Mouse (Mus musculus) liver, embryonic 14.5 days (tissue): ENCODE measurements around the gene P3h2. TPM values are rescaled to one million over a fixed set of nuclear protein-coding genes. Genes with fewer than 3 reads are reported as not detected.

ENCODE experiments used
- ATAC-seq: fragments of 200-750 bp; cut with Nextera tagmentation; 2 replicates; pipeline ENCODE4 v1.8.0; 2017; ENCODE audit warnings: moderate number of reproducible peaks, mild to moderate bottlenecking, moderate library complexity; ENCODE audit not compliant: insufficient read depth
- DNase-seq, 3 experiments: peaks; one replicate each; pipeline ENCODE4 v3.0.0-alpha.2; 2012 to 2013; ENCODE audit warnings: low read depth in 3 of 3, low spot score in 3 of 3
- H3K27ac ChIP-seq: fragments of 300-500 bp; sonication (generic); 2 replicates; pipeline ENCODE4 v1.5.1; 2014; ENCODE audit warnings: moderate library complexity, mild to moderate bottlenecking, control low read depth, inconsistent platforms
- H3K27me3 ChIP-seq: fragments of 300-500 bp; sonication (generic); 2 replicates; pipeline ENCODE4 v1.6.1; 2014; ENCODE audit warnings: mild to moderate bottlenecking, low read length, moderate library complexity; ENCODE audit not compliant: control insufficient read depth, insufficient read depth
- H3K36me3 ChIP-seq: fragments of 300-500 bp; sonication (generic); replicated peaks from 2 replicates; pipeline ENCODE4 v1.6.1; 2014; ENCODE audit warnings: low read depth; ENCODE audit not compliant: control insufficient read depth, insufficient read depth
- H3K4me1 ChIP-seq, 2 experiments: fragments of 200-500 bp in 1 of 2; fragments of 300-500 bp in 1 of 2; sonication (generic) in 1 of 2; replicated peaks; 2 replicates each; pipeline ENCODE4 v1.6.1; 2012 to 2014; ENCODE audit warnings: antibody characterized with exemption in 1 of 2, inconsistent platforms in 1 of 2, low read length in 1 of 2; ENCODE audit not compliant: control insufficient read depth in 2 of 2, insufficient read depth in 2 of 2
- H3K4me2 ChIP-seq: fragments of 300-500 bp; sonication (generic); 2 replicates; pipeline ENCODE4 v1.6.1; 2014; ENCODE audit warnings: low read depth, mild to moderate bottlenecking, control low read depth, moderate library complexity
- H3K4me3 ChIP-seq, 2 experiments: fragments of 200-500 bp in 1 of 2; fragments of 300-500 bp in 1 of 2; sonication (generic) in 1 of 2; 2 replicates each; pipeline ENCODE4 v1.5.1; 2012 to 2014; ENCODE audit warnings: low read depth in 2 of 2, low read length in 2 of 2, mild to moderate bottlenecking in 2 of 2, control low read depth in 1 of 2, inconsistent platforms in 1 of 2, moderate library complexity in 1 of 2; ENCODE audit not compliant: insufficient read depth in 1 of 2
- H3K9ac ChIP-seq: fragments of 300-500 bp; sonication (generic); replicated peaks from 2 replicates; pipeline ENCODE4 v1.6.1; 2014; ENCODE audit warnings: mild to moderate bottlenecking, control low read depth, moderate library complexity
- H3K9me3 ChIP-seq: fragments of 300-500 bp; sonication (generic); 2 replicates; pipeline ENCODE4 v1.6.1; 2016; ENCODE audit warnings: low read length, mixed read lengths; ENCODE audit not compliant: control insufficient read depth
- CTCF ChIP-seq: IDR thresholded peaks from 2 replicates; pipeline ENCODE4 v1.5.1; 2016; ENCODE audit warnings: antibody characterized with exemption, low read depth, control low read depth
- EP300 ChIP-seq: IDR thresholded peaks from 2 replicates; pipeline ENCODE4 v1.6.1; 2016; ENCODE audit warnings: antibody characterized with exemption, low read depth
- WGBS: fragments of 180-500 bp; shearing (Covaris S2); extraction: QIAGEN DNeasy Blood & Tissue Kit; methylation state at CpG from one replicate; pipeline ENCODE4 v1.1.7; 2014; ENCODE audit not compliant: insufficient replicate concordance; 5-methylcytosine and 5-hydroxymethylcytosine counted together
- polyA plus RNA-seq, 2 experiments: library from polyadenylated mRNA; depleted of rRNA in 1 of 2; stranded (reverse) in 1 of 2; unstranded in 1 of 2; fragments of >200 nt; fragmentation: Nextera tagmentation in 1 of 2; extraction: Ambion mirVana in 1 of 2; gene quantifications; 2 replicates each; pipeline versions ENCODE4 v1.2.1 to v1.2.3; 2012 to 2014

The P3h2 gene
- polyA plus RNA-seq, 2 experiments = 0.86 to 0.89 TPM

GRCm38 (mm10) chr16:25953359-25953758 is 152.2 kb downstream of the P3h2 start:
- H3K27me3 ChIP-seq = no peaks in the 10 kb centered on the region
- H3K9me3 ChIP-seq = no peaks in the 10 kb centered on the region
- H3K27ac ChIP-seq = no peak overlapping the region
- no peaks in the 10 kb centered on the region for H3K4me1 ChIP-seq
- 54% methylated on average over 5 of the region's 5 CpGs for WGBS
- H3K9ac ChIP-seq = no peak overlapping the region
- ATAC-seq (no peak), DNase-seq (no peak)
- H3K4me2 ChIP-seq = no peak overlapping the region
- TF ChIP-seq EP300 (no peak), CTCF (no peak)
- H3K36me3 ChIP-seq = no peaks in the 10 kb centered on the region
- no peak overlapping the region for H3K4me3 ChIP-seq

DNA sequence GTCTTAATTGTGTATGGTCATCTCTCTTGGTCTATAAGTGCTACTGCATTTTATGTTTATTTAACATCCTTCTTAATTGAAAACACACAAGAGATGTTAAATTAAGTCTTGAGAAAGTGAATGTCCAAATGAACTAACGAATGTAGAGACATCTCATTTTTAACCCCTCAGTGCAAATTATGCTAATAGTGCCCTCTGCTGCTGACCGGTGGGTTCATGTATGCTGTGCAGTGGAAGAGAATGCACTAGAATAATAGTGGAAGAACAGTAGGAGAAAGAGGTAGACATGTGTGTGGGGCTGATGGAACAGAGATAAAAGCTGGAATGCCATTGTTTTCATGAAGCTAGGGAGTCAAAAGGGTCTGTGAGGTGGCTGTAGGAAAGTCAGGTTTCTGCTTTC is 153.6 kb downstream of the P3h2 start:
- DNase-seq = no peak
- Histone ChIP-seq H3K27me3 (no peaks in the 10 kb centered on the region), H3K36me3 (no peaks in the 10 kb centered on the region), H3K27ac (no peak overlapping the region), H3K4me2 (no peak overlapping the region), H3K9ac (no peak overlapping the region), H3K4me3 (no peak overlapping the region), H3K4me1 (no peaks in the 10 kb centered on the region), H3K9me3 (no peaks in the 10 kb centered on the region)
- WGBS = 55% methylated on average over 2 of the region's 2 CpGs
- TF ChIP-seq CTCF = no peak
- no peak for TF ChIP-seq EP300
- no peak for ATAC-seq

DNA sequence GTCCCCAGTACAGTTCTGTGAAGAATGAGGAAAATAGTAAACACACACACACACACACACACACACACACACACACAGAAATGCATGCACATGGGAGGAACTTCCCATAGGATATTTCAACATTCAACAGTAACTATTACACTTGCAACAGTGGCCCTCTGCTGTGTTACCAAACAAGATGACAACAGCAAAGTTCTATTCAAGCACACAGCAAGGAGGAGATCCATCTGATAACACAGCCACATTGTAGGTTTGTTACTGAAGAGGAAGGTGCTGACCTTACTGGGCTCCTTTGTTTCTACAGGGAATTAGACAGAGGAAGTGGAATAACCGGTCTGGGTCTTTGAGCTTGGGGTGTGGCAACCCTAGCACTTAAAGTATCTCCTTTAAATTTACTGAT is 157.5 kb downstream of the P3h2 start:
- no peak for DNase-seq
- no peak overlapping the region for H3K27ac ChIP-seq

GRCm38 (mm10) chr16:25945151-25945955 is 160.2 kb downstream of the P3h2 start:
- H3K4me2 ChIP-seq = no peak overlapping the region
- WGBS = 39% methylated on average over 12 of the region's 12 CpGs

More for the DNA sequence above, 157.5 kb downstream of the P3h2 start:
- TF ChIP-seq CTCF (no peak), EP300 (no peak)
- 33% methylated on average over 1 of the region's 1 CpGs for WGBS
- no peaks in the 10 kb centered on the region for H3K4me1 ChIP-seq
- no peak overlapping the region for H3K4me2 ChIP-seq
- ATAC-seq = no peak
- no peaks in the 10 kb centered on the region for H3K9me3 ChIP-seq
- H3K9ac ChIP-seq = no peak overlapping the region
- H3K27me3 ChIP-seq = no peaks in the 10 kb centered on the region
- no peaks in the 10 kb centered on the region for H3K36me3 ChIP-seq
- no peak overlapping the region for H3K4me3 ChIP-seq

DNA sequence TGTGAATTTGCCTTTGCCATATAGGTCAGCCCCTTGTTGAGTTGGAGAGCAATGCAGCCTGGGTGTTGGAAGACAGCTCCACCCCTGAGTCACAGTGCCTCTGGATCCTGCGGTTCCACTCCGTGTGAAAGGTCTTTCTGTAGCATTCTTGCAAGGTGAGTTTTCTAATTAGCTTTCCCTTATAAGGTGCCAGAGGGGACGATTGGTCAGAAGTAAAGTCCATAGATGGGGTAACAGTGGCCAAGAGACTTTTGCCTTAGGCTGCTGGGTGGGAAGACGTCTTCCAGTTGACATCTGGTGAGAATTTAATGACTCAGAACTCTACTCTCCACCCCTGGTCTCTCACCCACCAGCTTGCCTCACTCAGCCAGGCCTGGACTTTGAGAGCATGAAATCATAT is 163.3 kb downstream of the P3h2 start:
- H3K36me3 ChIP-seq = no peaks in the 10 kb centered on the region
- 54% methylated on average over 4 of the region's 4 CpGs for WGBS
- ATAC-seq (no peak), DNase-seq (no peak)
- H3K27ac ChIP-seq = no peak overlapping the region
- no peaks in the 10 kb centered on the region for H3K4me1 ChIP-seq
- H3K9me3 ChIP-seq = no peaks in the 10 kb centered on the region
- H3K4me2 ChIP-seq = no peak overlapping the region
- H3K4me3 ChIP-seq = no peak overlapping the region
- no peaks in the 10 kb centered on the region for H3K27me3 ChIP-seq
- no peak overlapping the region for H3K9ac ChIP-seq
- no peak for TF ChIP-seq EP300
- no peak for TF ChIP-seq CTCF

More at GRCm38 (mm10) chr16:25945151-25945955, 160.2 kb downstream of the P3h2 start:
- TF ChIP-seq EP300 = no peak
- no peak for TF ChIP-seq CTCF
- no peaks in the 10 kb centered on the region for H3K36me3 ChIP-seq
- no peaks in the 10 kb centered on the region for H3K4me1 ChIP-seq
- DNase-seq (no peak), ATAC-seq (no peak)
- H3K4me3 ChIP-seq = no peak overlapping the region
- no peaks in the 10 kb centered on the region for H3K27me3 ChIP-seq
- H3K27ac ChIP-seq = no peak overlapping the region
- H3K9ac ChIP-seq = no peak overlapping the region
- H3K9me3 ChIP-seq = no peaks in the 10 kb centered on the region
